Mouse (Mus musculus) bone marrow, adult 2 months (tissue): ENCODE measurements around the gene Sh3yl1.

ENCODE experiments used
- CTCF ChIP-seq: fragments of 200-500 bp; IDR thresholded peaks from 2 replicates; pipeline ENCODE4 v1.5.1; 2011; ENCODE audit warnings: low read length, control low read depth; ENCODE audit not compliant: control insufficient read depth, insufficient read depth
- POLR2A ChIP-seq: fragments of 200-500 bp; IDR thresholded peaks from 2 replicates; pipeline ENCODE4 v1.6.1; 2011; ENCODE audit warnings: low read depth, mild to moderate bottlenecking, control low read depth, low read length, borderline replicate concordance; ENCODE audit not compliant: control insufficient read depth

DNA sequence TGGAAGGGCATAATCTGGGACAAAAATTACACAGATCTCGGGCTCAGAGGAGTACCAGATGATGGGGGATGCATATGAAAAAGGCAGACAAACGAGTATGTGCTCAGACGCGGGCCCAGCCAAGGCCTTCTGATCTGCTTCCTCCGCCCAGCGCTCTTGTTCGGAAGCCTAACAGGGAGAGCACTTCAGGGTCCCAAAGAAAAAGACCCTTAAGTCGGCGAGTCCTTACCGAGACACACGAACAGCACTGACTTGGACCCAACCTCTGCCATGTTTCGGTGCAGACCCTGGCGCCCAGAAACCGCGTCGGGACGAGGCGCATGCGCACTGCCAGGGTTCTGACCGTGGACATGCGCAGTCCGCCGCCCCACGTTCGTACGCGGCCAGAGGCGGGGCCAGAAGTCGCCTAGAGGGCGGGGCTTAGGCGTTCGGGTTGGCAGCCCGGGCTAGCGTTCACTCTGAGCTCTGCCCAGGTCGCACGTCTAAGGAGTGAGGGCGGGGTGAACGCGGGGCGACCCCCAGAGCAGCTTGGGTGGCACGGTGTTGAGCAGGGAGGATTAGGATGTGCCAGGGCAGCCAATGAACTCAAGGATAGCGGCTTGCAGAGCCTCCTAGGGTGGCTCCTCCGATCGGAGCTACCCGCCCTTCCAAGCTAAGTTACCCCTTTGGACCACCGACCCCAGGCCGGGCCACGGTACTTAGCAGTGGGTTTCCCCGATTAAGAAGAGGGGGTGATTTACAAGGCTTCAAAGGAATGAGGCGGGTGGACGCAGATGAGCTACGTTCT, at the start of gene Sh3yl1, which contains the start of gene Acp1:
- TF ChIP-seq CTCF (no peak), POLR2A (peak; percentile 81)
